Mouse (Mus musculus) urinary bladder, postnatal 36 days (tissue): ENCODE results near the gene Vax2.

Experiments used
- DNase-seq, 2 experiments: peaks; one replicate each; pipeline ENCODE4 v3.0.0; 2022; ENCODE audit warnings: low spot score in 2 of 2, mixed read lengths in 1 of 2

Vax2 gene

DNA sequence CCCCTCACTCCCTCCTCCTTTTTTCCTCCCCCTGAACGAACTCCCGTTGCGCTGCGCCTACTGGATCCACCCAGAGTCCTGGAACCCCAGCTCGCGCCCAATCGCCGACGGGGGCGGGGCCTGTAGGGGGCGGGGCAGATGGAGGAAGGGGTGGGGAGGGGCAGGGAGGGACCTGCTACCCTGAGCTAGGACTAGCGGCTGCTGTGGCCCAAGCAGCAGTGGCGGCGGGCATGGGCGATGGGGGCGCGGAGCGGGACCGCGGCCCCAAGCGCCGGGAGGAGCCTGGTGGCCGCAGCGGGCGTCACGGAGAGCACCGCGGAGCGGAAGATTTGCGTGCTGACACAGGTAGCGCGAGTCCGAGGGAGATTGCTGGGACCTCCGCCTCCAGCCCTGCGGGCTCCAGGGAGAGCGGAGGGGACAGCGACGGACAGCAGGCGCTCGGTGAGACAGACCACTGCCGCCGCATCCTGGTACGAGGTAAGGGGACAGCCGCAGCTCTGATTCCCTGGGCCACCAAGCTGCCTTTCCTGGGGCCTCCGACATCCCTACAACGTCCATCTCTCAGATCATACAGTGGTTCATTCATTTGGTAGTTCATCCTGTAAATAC is at the start of gene Vax2:
Gene Vax2 (plus strand): TSS at position 198 of the 609 bp plus-strand sequence.
- DNase-seq, result peak; percentile 40 to 61

DNA sequence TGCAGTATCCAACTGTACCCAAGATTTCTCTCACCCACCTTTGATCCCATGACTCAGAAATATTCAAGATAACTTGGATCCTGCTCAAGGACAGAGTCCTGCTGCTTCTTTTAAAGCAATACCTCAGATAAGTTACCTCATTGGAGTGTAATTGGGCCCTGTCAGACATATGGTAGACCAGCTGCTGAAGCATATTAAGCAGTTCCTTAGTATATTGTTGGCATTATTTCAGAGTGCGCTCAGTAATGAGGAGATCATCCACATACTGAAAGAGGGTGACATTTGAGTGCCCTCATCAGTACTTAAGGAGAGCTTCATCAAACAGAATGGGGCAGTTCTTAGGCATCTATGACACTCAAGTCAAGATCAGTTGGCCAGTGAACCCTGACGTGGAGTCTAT is 46.1 kb upstream of the Vax2 start:
- DNase-seq, result no peak

DNA sequence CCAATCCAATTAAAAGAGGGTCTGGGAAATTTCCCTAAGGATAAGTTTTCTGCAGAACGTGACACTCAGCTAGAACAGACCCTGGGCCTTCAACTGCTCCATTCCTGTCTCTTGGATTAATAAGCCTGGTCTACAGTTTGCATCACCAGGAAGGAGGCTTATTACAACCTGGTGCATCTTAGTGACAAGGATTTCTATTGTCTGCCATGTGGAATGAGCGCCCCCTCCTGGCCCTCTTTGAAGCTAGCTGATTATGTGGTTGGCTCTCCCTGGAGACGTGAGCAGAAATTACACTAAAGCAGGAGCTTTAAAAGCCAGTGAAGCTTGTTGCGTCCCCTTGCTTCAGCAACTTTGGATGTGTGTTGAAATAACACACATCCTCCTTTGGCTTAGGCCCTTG is 37.7 kb upstream of the Vax2 start:
- peak; percentile 53 to 62 for DNase-seq

DNA sequence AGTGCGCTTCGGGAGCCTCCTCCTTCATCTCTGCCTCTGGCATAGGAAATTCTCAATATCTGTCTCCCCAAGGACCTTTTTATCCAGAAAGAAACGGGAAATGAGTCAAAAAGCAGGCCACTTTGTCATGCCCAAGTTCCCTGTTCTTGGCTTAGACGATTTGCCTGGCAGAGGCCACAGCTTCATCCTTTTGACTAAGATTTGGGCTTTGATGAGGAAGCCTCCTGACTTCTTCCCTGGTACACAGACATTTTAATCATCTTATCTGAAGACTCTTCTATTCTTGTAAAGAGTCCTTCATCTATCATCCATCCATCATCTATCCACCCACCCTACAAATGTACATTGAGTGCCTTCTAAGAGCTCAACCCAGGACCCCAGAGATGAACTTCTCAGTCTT is 33.3 kb upstream of the Vax2 start, which contains the start of gene Cd207:
Gene Cd207 (minus strand): TSS at position 101 of the 400 bp plus-strand sequence.
- no peak for DNase-seq

DNA sequence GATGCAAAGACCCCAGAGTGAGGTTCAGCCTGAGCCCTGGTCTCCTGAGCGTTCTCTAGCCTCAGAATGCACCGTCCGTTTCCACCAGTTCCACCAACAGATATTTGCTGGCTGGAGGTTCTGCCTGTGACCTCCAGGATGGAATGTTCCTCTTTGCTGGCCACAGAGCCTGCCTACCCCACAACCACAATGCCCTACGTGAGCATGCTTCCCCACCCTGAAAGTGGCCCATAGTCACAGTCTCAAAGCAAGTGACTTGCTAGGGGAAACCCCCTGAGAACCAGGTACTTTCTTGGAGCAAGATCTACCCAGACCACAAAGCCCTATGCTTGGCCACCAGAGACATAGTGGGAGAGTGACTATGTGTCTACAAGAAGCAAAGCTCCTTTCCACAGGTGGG is 21.7 kb upstream of the Vax2 start:
- no peak for DNase-seq

DNA sequence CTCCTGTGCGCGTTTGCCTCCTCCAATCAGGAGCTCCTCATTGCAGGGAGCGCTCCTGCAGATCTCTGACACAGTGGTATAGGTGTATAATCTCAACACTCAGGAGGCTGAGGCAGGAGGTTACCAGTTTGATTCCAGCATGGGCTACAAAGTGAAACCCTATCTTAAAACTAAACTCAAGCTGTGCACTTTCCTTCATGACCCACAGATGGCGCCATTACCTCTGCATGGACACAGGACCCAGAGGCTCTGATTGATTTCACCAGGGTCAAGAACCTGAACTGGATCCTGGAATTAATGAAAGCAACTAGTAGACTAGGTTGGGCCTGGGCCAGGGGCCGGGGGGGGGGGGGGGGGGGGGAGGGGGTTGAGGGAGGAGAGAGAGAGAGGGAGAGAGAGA is 20.8 kb upstream of the Vax2 start:
- DNase-seq, result peak in 1 of 2 experiments; percentile 26

DNA sequence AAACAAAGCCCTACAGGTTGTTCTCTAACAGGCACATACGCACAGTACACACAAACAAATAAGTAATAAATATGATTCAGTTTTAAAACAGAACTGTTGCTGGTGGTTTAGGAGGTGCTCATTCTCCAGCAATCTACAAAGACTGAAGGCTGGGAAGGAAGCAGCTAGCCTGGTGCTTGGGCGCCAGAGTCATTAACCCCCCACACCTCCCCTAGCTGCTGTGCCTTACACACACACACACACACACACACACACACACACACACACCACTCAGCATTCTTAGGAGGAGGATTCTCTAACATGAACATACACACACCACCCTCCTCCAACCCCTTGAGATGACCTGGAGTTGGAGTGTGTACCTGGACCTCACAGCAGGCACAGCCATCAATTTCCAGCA is 20.1 kb upstream of the Vax2 start:
- DNase-seq, result no peak

DNA sequence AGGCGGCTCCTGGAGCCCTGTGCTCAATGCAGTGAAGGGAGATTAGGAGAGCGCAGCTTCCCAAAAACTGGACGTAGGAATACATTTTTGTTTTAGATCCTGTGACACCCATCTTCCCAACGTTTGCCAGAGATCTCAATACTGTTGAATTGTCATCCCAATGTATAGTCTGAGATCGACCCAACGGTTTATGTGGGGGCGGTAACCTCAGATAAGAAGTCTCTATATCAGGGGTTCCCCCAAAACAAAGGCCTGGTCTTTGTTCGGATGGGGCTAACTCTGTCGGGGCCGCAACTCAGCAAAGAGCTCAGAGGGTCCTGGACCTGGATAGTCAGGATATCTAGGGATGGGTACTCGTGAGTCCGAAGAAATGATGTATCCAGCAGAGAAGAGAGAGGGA is 18.1 kb upstream of the Vax2 start:
- DNase-seq, result no peak

DNA sequence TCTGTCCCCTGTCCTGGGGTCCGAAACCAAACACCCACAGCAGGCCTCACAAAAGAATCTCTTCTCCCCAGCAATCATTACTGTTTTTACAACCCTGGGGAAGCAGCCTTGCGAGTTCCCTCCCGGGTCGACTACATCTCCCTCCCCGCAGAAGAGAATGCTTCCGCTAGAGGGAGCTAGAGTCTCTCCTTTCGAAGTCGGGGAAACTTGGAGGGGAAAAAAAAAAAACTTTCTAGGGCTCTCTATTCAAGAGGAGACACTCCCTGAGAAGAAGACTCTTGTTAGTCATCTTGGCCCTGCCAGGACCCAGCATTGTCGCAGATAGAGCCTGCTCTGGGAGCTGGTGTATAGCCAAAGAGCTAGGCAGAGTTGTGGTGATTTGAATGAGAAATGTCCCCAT is 17.2 kb upstream of the Vax2 start:
- peak in 1 of 2 experiments; percentile 31 for DNase-seq

DNA sequence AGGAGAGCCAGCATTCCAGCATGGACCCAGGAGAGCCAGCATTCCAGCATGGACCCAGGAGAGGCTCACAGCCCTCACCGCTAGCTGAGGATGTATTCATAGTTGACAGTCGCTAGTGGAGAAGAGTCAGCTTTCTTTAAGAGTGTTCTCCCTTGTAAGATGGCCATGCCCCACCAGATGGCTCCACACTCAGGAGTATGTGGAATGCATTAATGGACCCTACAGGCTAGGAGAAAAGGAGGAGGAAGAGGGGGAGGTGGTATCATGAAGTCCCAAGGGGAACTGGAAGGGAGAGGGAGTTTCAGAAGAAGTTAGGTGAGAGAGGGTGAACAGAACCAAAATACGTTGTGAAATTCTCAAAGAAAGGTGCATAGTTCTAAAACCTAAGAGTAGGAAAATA is 15.3 kb upstream of the Vax2 start:
- DNase-seq, result no peak

DNA sequence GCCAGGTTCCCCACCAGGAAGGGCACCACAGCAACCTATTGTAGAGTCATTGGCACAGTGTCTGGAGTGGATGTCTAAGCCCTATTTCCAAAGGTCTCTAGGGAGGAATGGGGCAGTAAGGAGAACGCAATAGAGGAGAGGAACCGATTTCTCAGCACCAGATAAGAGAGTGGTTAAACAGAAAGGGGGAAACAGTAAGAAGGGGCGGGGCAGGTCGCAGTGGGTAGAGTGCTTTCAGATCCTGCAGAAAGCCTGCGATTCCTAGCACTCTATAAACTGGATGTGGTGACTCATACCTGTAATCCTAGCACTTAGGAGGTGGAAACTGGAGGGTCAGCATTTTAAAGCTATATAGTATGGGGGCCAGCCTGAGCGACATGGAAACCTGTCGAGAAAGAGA is 14.4 kb upstream of the Vax2 start:
- DNase-seq, result no peak

DNA sequence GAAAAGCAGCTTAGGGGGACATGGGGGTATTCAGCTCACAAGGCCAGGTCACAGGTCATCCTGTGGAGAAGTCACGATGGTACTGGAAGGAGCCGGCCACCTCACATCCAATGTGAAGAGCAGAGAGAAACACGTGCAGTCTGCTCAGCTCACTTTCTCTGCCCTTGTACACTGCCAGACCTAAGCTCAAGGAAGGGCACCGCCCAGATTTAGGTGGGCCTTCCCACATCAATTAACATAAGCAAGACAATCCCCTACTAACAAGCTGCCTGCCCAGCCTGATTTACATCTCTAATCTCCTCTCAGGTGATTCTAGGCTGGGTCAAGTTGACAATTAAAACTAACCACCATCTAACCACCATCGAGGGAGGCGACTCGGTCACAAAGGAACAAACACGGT is 13.1 kb upstream of the Vax2 start:
- DNase-seq, result no peak

DNA sequence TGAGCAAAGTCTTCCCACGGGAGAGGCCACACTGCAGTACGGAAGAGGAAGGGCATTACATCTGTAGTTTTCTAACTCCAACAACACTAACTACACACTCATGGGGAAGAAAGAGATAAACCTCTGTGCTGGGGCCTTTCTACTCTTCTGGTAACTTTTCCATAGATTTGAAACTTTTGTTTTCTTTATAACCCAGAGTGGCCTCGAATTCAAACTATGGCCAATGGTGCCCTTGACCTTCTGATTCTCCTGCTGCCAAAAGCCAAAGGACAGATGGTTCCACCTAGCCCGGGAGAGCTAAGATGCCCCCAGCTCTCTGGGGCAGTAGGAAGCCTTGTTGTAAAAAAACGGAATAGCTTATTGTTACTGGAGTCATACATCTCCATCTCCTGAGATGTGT is 11.1 kb upstream of the Vax2 start:
- no peak for DNase-seq

DNA sequence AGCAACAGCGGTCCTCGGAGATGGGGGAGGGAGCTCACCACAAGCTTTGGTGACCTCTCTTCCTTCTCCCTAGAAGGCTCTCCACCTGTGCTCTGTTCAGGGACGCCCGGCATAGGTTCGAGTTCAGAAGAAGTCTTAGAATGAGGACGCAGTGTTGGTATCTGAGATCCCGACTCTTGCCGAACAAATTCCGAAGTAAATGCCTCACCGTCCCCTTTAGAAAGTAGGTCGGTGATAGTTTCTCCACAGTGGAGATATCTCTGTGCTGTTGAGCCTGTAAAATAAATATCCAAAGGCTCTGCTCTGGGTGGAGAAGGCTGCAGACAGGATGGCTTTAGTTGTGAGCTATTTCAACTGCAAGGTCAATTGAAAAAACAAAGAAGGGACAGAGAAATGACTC is 10.1 kb upstream of the Vax2 start:
- DNase-seq, result no peak

DNA sequence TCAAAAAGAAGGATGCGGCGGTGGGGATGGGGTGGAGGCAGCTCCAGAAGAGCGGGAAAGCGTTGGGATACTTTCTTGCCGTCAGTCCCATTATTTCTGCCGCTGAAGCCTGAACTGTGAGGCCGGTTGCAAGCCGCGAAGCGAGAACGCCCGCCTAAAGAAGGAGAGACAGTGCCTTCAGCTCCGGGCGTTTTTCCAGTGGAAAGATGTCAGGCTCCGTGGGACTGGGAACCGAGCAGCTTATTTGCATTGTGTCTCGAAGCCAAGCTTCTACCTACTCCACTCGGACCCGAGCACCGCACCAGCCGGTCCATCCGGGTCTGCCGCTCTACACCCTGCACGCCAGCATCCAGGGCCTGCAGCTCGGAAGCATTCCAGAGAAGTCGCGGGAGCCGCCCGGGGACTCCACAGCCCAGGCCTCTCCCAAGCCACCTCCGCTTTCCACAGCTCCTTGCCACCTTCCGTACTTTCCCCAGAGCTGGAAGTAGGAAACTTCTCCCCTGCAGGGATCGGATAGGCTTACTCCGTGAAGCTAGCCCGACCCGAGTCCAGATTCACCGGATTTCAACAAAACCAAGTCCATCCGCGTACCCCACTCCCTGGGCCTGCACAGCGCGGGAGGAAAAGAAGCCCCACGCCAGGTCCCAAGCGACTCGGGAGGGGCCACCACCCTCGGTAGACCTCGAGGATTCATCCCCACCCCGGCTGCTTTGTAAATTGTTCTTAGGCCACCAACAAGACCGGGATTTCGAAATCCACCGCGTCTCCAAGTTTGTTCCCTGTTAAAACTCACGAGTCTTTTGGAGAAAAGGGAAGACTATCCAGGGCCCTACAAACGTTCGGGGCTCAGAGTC is 8.7 kb upstream of the Vax2 start:
- no peak for DNase-seq

DNA sequence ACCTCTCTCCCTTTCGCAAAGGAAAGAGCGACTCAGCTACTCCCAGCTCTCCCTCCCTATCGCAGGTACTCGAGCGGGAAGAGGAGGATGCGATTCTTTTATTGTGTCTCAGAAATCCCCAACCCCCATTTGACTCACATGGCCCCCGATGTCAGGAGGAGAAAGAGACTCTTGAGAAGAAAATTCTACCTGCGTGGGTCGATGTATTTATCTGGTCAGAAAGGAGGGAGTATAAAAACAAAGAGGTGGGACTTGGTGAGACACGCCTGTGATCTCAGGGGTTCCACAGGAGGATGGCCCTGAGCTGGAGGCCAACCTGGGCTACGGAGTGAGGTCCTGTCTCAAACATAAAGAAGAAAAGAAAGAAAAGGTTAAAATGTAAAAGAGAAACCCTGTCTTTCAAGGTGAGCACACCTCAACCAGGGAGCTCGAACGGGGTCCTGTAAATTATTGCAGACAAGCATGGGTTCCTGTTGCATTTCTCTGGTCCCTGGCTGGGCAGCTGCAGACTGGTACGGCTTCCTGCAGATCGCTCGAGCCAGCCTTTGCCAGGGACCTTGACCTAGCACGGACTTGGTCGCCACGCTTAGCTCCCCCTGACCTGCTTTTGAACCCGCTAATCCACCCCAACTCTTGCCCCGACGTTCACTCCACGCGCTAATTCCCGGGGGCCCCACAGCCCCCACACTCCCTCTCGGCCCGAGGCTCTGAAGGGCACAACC is 7.9 kb upstream of the Vax2 start:
- DNase-seq, result no peak

DNA sequence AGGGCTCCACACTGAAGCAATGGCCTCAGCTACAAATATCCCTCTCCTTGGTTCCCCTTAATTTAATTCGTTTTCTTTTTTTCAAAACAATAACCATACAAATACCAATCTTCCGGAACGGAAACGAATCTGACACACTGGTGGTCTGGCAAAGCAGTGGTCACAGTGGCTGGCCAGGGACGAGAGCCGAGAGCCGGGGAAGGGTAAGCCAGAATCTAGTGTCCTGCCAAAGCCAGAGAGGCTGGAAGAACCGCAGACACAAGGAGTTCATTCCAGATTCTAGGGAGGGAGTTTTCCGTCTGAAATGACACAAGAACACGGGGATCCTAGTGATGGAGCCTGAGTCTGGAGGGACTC is 7.4 kb upstream of the Vax2 start:
- no peak for DNase-seq

DNA sequence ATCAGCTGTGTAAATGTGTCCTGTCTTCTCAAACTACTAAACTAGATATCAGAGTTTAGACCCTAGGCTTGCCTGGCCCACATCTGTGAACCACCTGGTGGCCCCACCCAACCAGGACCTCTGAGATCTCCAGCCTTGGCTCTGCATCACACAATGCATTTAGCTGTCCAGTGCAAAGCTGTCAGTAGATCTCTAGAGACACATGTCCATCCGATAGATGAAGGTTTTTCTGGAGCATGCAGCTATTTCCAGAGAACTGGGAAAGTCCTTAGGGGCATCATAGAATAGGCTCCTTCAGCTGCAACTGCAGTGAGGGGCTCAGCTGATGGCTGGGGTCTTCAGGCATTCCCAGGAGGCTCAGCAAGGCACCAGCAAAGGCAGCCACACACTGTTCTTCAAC is 6.8 kb upstream of the Vax2 start:
- no peak for DNase-seq

DNA sequence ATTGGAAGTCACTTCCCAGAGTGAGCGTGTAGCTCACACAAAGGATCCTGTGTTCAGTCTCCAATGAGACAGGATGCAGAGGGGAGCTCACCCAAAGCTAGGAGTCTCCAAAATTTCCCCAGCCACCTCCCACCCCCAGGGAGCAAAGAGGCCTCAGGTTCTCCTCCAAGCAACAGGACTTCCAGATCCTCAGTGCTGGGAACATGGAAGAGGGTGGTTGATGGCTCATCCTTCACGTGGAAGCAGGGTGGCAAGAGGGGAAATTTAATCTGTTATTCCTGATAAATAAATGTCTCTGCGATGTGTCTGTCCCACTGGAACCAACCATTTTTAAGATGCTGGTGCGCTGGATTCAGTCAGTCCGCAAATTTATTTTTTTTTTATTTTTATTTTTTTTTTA is 6.4 kb upstream of the Vax2 start:
- no peak for DNase-seq

DNA sequence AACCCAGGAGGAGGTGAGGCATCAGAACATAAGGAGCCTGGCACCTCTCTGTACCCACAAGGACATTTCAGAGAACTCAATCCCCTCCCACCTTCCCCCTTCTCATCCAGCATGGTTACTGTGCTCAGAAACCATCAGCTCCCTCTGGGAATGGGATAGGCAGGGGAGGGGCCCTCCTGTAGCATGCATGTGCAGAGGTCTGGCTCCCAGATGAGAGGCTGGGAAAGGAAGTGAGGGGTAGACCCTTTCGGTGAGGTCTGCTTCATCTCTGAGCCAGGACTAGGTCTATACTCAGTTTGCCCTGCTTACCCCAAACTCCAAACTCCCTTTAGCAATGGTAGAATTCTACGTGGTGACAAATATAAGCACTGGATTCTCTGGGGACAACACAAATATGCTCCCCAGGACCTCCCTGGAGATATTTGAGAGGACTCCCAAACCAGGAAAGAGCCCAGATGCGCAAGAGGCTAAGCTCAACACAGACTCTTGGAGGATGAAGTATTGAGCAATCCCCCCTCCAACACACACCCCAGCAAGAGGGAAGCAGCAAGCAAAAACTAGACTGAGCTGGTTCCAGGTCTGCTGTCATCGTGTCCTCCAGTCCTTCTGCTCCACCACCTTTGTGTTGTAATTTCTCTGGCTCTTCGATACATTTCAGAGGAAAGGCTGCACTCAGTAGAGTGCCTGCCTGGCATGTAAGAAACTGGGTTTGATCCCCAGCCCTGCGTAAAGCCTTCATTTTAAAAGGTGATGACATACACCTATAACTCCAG is 3.1 kb upstream of the Vax2 start:
- no peak for DNase-seq

DNA sequence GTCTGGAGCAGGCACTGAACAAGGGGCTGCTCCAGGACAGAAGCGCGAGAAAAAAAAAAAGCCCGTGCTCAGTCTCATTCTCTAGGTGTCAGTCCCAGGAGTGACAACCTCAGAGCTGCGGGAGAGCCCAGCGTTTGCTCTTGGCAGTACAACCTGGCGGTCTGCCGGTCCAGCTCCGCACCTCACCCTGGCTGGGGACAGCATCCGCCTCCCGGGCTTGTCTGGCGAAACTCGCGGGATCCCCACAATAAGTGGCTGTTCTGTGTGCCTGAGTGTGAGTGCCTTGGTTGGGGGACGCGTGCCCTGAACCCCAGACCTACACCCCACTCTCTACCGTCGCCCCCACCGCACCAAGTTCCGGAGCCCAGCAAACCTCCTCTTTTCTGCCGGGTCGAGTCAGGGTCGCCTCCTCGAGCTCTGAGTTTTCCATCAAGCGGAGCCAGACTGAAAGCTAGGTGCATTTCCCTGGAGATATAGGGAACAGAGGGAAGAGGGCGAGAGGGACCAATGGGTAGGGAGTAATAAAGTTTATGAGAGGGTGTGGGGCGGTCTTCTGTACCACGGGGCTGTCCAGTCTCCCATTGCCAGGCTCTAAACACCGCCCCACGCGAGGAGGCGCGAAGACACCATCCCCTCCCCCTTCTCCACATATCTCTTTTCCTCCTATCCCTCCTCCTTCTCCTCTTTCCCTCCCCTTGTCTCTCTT is 550 bp upstream of the Vax2 start:
- no peak for DNase-seq
